Mouse (Mus musculus): Measurements from ENCODE around the gene Sap18b. TPM values are rescaled to one million over a fixed set of nuclear protein-coding genes. Genes with fewer than 3 reads are reported as not detected.
"Not testable (repeated sequence)": the region's sequence is repeated elsewhere in the genome, so short reads cannot be mapped to it uniquely, and the experiment has no call there.

Sap18b gene
- polyA plus RNA-seq, 1 experiment from 2014 or later: 347 TPM

- H3K36me3 ChIP-seq (ENCODE audit: insufficient read depth): peaks cover 4% of the 10 kb centered on the region
- H3K4me2 ChIP-seq: no peak overlapping the region
- H3K4me1 ChIP-seq (ENCODE audit: insufficient read depth): no peaks in the 10 kb centered on the region
- H3K27ac ChIP-seq (ENCODE audit: low read depth): no peak overlapping the region
- H3K9ac ChIP-seq: no peak overlapping the region
- TF ChIP-seq CTCF (IDR thresholded peaks at IDR 0.05; ENCODE audit: low read depth): no peak
- DNase-seq (no peak), ATAC-seq (ENCODE audit: insufficient read depth) (no peak)
- H3K4me3 ChIP-seq (ENCODE audit: low read depth, low read length): no peak overlapping the region
- no peaks in the 10 kb centered on the region for H3K9me3 ChIP-seq (ENCODE audit: low read depth, low read length)
- WGBS: 92% methylated on average over 2 of the region's 2 CpGs
- H3K27me3 ChIP-seq (ENCODE audit: insufficient read depth, low read length): no peaks in the 10 kb centered on the region
These were observed 25.2 kb downstream of the Sap18b start for GRCm38 (mm10) chr8:95850326-95850725.

- Histone ChIP-seq H3K27me3 (ENCODE audit: insufficient read depth, low read length) (no peaks in the 10 kb centered on the region), H3K4me2 (peak overlapping the region; percentile 74), H3K4me1 (ENCODE audit: insufficient read depth) (no peaks in the 10 kb centered on the region), H3K9me3 (ENCODE audit: low read depth, low read length) (no peaks in the 10 kb centered on the region), H3K9ac (no peak overlapping the region), H3K36me3 (ENCODE audit: insufficient read depth) (peaks cover 4% of the 10 kb centered on the region), H3K4me3 (ENCODE audit: low read depth, low read length) (peak overlapping the region; percentile 60), H3K27ac (ENCODE audit: low read depth) (no peak overlapping the region)
- no peak for TF ChIP-seq CTCF (IDR thresholded peaks at IDR 0.05; ENCODE audit: low read depth)
- 61% methylated on average over 4 of the region's 4 CpGs for WGBS
- ATAC-seq (ENCODE audit: insufficient read depth) (0 out of 2 replicates have a peak, but pooled peaks have one; percentile 11), DNase-seq (peak; percentile 47)
These were observed 27.1 kb downstream of the Sap18b start for GRCm38 (mm10) chr8:95852290-95852689.

- no peaks in the 10 kb centered on the region for H3K9me3 ChIP-seq (ENCODE audit: low read depth, low read length)
- H3K27ac ChIP-seq (ENCODE audit: low read depth): peak within 1 kb of the TSS; percentile 13; the same call in 1 of the 2 replicates
- DNase-seq: peak; percentile 88
- H3K9ac ChIP-seq: peak within 1 kb of the TSS; percentile 62
- TF ChIP-seq CTCF (IDR thresholded peaks at IDR 0.05; ENCODE audit: low read depth): no peak
- peak within 1 kb of the TSS; percentile 60 for H3K4me3 ChIP-seq (ENCODE audit: low read depth, low read length)
- 13% methylated on average over 22 of the region's 22 CpGs for WGBS
- peak within 1 kb of the TSS; percentile 74 for H3K4me2 ChIP-seq
- no peaks in the 10 kb centered on the region for H3K4me1 ChIP-seq (ENCODE audit: insufficient read depth)
- ATAC-seq (ENCODE audit: insufficient read depth): peak; percentile 98
- H3K27me3 ChIP-seq (ENCODE audit: insufficient read depth, low read length): no peaks in the 10 kb centered on the region
- H3K36me3 ChIP-seq (ENCODE audit: insufficient read depth): peaks cover under 1% of the 10 kb centered on the region
These were observed 28.1 kb downstream of the Sap18b start, which contains the start of gene Slc38a7 for GRCm38 (mm10) chr8:95853102-95853843. Slc38a7 (minus strand) TSS chr8:95853539.

- no peak for DNase-seq
- no peak overlapping the region for H3K4me2 ChIP-seq
- no peaks in the 10 kb centered on the region for H3K9me3 ChIP-seq (ENCODE audit: low read depth, low read length)
- H3K9ac ChIP-seq: no peak overlapping the region
- TF ChIP-seq CTCF (IDR thresholded peaks at IDR 0.05; ENCODE audit: low read depth): no peak
- H3K27me3 ChIP-seq (ENCODE audit: insufficient read depth, low read length): no peaks in the 10 kb centered on the region
- ATAC-seq (ENCODE audit: insufficient read depth): no peak
- no peak overlapping the region for H3K4me3 ChIP-seq (ENCODE audit: low read depth, low read length)
- no peak overlapping the region for H3K27ac ChIP-seq (ENCODE audit: low read depth)
- H3K4me1 ChIP-seq (ENCODE audit: insufficient read depth): no peaks in the 10 kb centered on the region
- H3K36me3 ChIP-seq (ENCODE audit: insufficient read depth): no peaks in the 10 kb centered on the region
- WGBS: 83% methylated on average over 6 of the region's 6 CpGs
These were observed 29.0 kb downstream of the Sap18b start for GRCm38 (mm10) chr8:95854174-95854573.

- WGBS: 72% methylated on average over 10 of the region's 11 CpGs
- not testable (repeated sequence) for DNase-seq; H3K27me3 ChIP-seq (ENCODE audit: insufficient read depth, low read length); H3K27ac ChIP-seq (ENCODE audit: low read depth); H3K4me2 ChIP-seq; H3K9ac ChIP-seq; H3K4me1 ChIP-seq (ENCODE audit: insufficient read depth); H3K9me3 ChIP-seq (ENCODE audit: low read depth, low read length); ATAC-seq (ENCODE audit: insufficient read depth); H3K4me3 ChIP-seq (ENCODE audit: low read depth, low read length)
- H3K36me3 ChIP-seq (ENCODE audit: insufficient read depth): peaks cover 33% of the 10 kb centered on the region
These were observed 38.8 kb downstream of the Sap18b start for GRCm38 (mm10) chr8:95863761-95864440.

- WGBS: 92% methylated on average over 17 of the region's 18 CpGs
- H3K36me3 ChIP-seq (ENCODE audit: insufficient read depth): peaks cover 42% of the 10 kb centered on the region
- H3K4me3 ChIP-seq (ENCODE audit: low read depth, low read length); H3K27ac ChIP-seq (ENCODE audit: low read depth); H3K9me3 ChIP-seq (ENCODE audit: low read depth, low read length); ATAC-seq (ENCODE audit: insufficient read depth); H3K27me3 ChIP-seq (ENCODE audit: insufficient read depth, low read length); DNase-seq; H3K9ac ChIP-seq; H3K4me2 ChIP-seq; H3K4me1 ChIP-seq (ENCODE audit: insufficient read depth): not testable (repeated sequence)
These were observed 39.7 kb downstream of the Sap18b start for GRCm38 (mm10) chr8:95864851-95865250.

GRCm38 (mm10) chr8:95871690-95872089 is 46.5 kb downstream of the Sap18b start:
- ATAC-seq (ENCODE audit: insufficient read depth) (no peak), DNase-seq (no peak)
- Histone ChIP-seq H3K9me3 (ENCODE audit: low read depth, low read length) (no peaks in the 10 kb centered on the region), H3K36me3 (ENCODE audit: insufficient read depth) (peaks cover 86% of the 10 kb centered on the region), H3K27me3 (ENCODE audit: insufficient read depth, low read length) (no peaks in the 10 kb centered on the region), H3K9ac (no peak overlapping the region), H3K4me3 (ENCODE audit: low read depth, low read length) (no peak overlapping the region), H3K4me2 (no peak overlapping the region), H3K4me1 (ENCODE audit: insufficient read depth) (no peaks in the 10 kb centered on the region), H3K27ac (ENCODE audit: low read depth) (no peak overlapping the region)
- 86% methylated on average over 16 of the region's 16 CpGs for WGBS
- TF ChIP-seq CTCF (IDR thresholded peaks at IDR 0.05; ENCODE audit: low read depth): no peak
